Mouse (Mus musculus): ENCODE data around the gene Foxn3. TPM values are rescaled to one million over a fixed set of nuclear protein-coding genes. Genes with fewer than 3 reads are reported as not detected.

Gene Foxn3
- polyA plus RNA-seq, 1 experiment from 2014 or later: 81.4 TPM

GRCm38 (mm10) chr12:99334026-99334425 is 229.4 kb downstream of the Foxn3 start:
- WGBS: 54% methylated on average over 9 of the region's 9 CpGs
- peak; percentile 55 for DNase-seq
- no peak for ATAC-seq (ENCODE audit: low FRiP score, low TSS enrichment)
- no peaks in the 10 kb centered on the region for H3K36me3 ChIP-seq (ENCODE audit: control insufficient read depth, insufficient read depth, low read length)
- H3K27me3 ChIP-seq (ENCODE audit: control insufficient read depth, insufficient read depth, low read length): no peaks in the 10 kb centered on the region
- H3K9me3 ChIP-seq (ENCODE audit: control insufficient read depth, low read length): no peaks in the 10 kb centered on the region
- peaks cover 79% of the 10 kb centered on the region for H3K4me1 ChIP-seq (ENCODE audit: control insufficient read depth, insufficient read depth, low read length)
- peak overlapping the region; percentile 72 for H3K27ac ChIP-seq (replicated peaks; ENCODE audit: low read depth, low read length)
- no peak overlapping the region; the same call in 1 of the 2 replicates for H3K4me2 ChIP-seq (ENCODE audit: low read length)
- H3K9ac ChIP-seq (replicated peaks; ENCODE audit: low read length): no peak overlapping the region; the same call in 1 of the 2 replicates
- H3K4me3 ChIP-seq (replicated peaks; ENCODE audit: low read depth, low read length): no peak overlapping the region

DNA sequence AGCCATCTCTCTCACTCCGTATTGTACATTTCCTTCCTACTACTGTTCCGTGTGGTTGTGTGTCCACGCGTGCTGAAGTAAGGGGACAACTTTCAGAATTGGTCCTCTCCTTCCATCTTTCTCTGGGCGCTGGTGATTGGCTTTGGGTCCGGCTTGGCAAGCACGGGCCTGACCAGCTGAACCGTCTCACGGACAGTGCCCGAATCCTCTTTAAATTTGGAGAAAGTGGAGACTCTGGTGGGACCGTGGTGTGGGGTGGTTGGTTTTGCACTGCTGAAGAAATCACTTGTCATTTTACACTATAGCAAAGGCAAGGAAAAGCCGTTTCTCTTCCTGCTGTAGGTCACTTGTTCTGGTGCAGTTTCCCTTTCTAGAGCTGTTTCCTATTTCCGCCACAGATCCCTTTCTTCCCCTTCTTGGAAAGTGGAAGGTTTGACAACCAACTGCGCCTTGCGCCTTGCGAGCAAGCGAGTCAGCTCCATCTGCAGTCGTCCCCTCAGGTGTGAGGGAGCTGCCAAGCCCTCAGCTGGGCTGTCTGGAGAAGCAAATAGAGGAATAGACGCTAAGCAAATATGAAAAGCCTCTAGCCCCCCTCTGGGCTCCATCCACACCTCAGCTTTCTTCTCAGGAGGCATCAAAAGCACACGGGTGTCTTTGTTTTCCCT is 229.9 kb downstream of the Foxn3 start:
- H3K36me3 ChIP-seq (ENCODE audit: control insufficient read depth, insufficient read depth, low read length): no peaks in the 10 kb centered on the region
- DNase-seq: peak; percentile 45
- peak overlapping the region; percentile 72 for H3K27ac ChIP-seq (replicated peaks; ENCODE audit: low read depth, low read length)
- peaks cover 75% of the 10 kb centered on the region for H3K4me1 ChIP-seq (ENCODE audit: control insufficient read depth, insufficient read depth, low read length)
- H3K4me2 ChIP-seq (ENCODE audit: low read length): no peak overlapping the region; the same call in 1 of the 2 replicates
- no peak overlapping the region; the same call in 1 of the 2 replicates for H3K9ac ChIP-seq (replicated peaks; ENCODE audit: low read length)
- no peak overlapping the region for H3K4me3 ChIP-seq (replicated peaks; ENCODE audit: low read depth, low read length)
- ATAC-seq (ENCODE audit: low FRiP score, low TSS enrichment): no peak
- 81% methylated on average over 20 of the region's 20 CpGs for WGBS
- H3K9me3 ChIP-seq (ENCODE audit: control insufficient read depth, low read length): no peaks in the 10 kb centered on the region
- no peaks in the 10 kb centered on the region for H3K27me3 ChIP-seq (ENCODE audit: control insufficient read depth, insufficient read depth, low read length)

GRCm38 (mm10) chr12:99332144-99332807 is 231.1 kb downstream of the Foxn3 start:
- Histone ChIP-seq H3K9ac (replicated peaks; ENCODE audit: low read length) (no peak overlapping the region), H3K4me2 (ENCODE audit: low read length) (no peak overlapping the region), H3K4me1 (ENCODE audit: control insufficient read depth, insufficient read depth, low read length) (peaks cover 77% of the 10 kb centered on the region), H3K4me3 (replicated peaks; ENCODE audit: low read depth, low read length) (no peak overlapping the region), H3K36me3 (ENCODE audit: control insufficient read depth, insufficient read depth, low read length) (no peaks in the 10 kb centered on the region), H3K27ac (replicated peaks; ENCODE audit: low read depth, low read length) (no peak overlapping the region), H3K9me3 (ENCODE audit: control insufficient read depth, low read length) (no peaks in the 10 kb centered on the region), H3K27me3 (ENCODE audit: control insufficient read depth, insufficient read depth, low read length) (no peaks in the 10 kb centered on the region)
- ATAC-seq (ENCODE audit: low FRiP score, low TSS enrichment): no peak
- 70% methylated on average over 16 of the region's 16 CpGs for WGBS
- DNase-seq: no peak

DNA sequence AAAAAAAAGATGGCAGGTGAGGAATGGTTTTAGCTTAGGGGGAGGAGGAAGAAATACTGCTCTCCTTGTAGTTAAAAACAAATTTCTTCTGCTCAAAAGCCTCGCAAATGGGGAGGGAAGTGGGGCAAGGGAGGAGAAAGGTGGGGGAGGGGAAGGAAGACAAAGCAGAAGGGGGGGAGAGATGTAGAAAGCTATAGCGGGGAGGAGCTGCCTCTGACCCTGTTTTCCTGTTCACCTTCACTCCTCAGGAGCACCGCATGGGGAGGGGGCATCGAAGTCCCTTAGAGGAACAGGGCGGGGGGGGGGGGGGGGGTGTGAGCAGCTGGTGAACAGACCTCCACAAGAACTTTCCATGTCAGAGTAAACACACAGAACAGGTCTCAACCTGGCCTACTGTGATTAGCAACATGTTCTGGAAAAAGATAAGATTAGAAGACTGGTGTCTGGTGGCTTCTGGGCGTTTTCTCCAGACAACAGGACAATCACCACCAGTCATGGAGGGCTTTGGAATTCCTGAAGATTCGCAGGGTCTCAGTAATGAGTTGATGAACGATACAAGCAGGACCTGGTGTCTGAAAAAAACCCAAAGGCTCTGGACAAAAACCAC is 231.9 kb downstream of the Foxn3 start:
- WGBS: 48% methylated on average over 7 of the region's 8 CpGs
- peaks cover 72% of the 10 kb centered on the region for H3K4me1 ChIP-seq (ENCODE audit: control insufficient read depth, insufficient read depth, low read length)
- H3K4me3 ChIP-seq (replicated peaks; ENCODE audit: low read depth, low read length): no peak overlapping the region
- H3K4me2 ChIP-seq (ENCODE audit: low read length): no peak overlapping the region
- ATAC-seq (ENCODE audit: low FRiP score, low TSS enrichment) (no peak), DNase-seq (no peak)
- no peaks in the 10 kb centered on the region for H3K36me3 ChIP-seq (ENCODE audit: control insufficient read depth, insufficient read depth, low read length)
- no peak overlapping the region for H3K27ac ChIP-seq (replicated peaks; ENCODE audit: low read depth, low read length)
- no peaks in the 10 kb centered on the region for H3K27me3 ChIP-seq (ENCODE audit: control insufficient read depth, insufficient read depth, low read length)
- H3K9me3 ChIP-seq (ENCODE audit: control insufficient read depth, low read length): no peaks in the 10 kb centered on the region
- H3K9ac ChIP-seq (replicated peaks; ENCODE audit: low read length): no peak overlapping the region

- Histone ChIP-seq H3K36me3 (ENCODE audit: control insufficient read depth, insufficient read depth, low read length) (no peaks in the 10 kb centered on the region), H3K4me2 (ENCODE audit: low read length) (no peak overlapping the region), H3K4me3 (replicated peaks; ENCODE audit: low read depth, low read length) (no peak overlapping the region), H3K27me3 (ENCODE audit: control insufficient read depth, insufficient read depth, low read length) (no peaks in the 10 kb centered on the region), H3K9me3 (ENCODE audit: control insufficient read depth, low read length) (no peaks in the 10 kb centered on the region), H3K4me1 (ENCODE audit: control insufficient read depth, insufficient read depth, low read length) (peaks cover 71% of the 10 kb centered on the region), H3K27ac (replicated peaks; ENCODE audit: low read depth, low read length) (no peak overlapping the region; the same call in 1 of the 2 replicates), H3K9ac (replicated peaks; ENCODE audit: low read length) (no peak overlapping the region)
- DNase-seq: no peak
- ATAC-seq (ENCODE audit: low FRiP score, low TSS enrichment): no peak
- 70% methylated on average over 12 of the region's 12 CpGs for WGBS
Observed at GRCm38 (mm10) chr12:99330822-99331285, 232.5 kb downstream of the Foxn3 start.

- ATAC-seq (ENCODE audit: low FRiP score, low TSS enrichment): peak; percentile 70
- no peaks in the 10 kb centered on the region for H3K9me3 ChIP-seq (ENCODE audit: control insufficient read depth, low read length)
- WGBS: 3% methylated on average over 20 of the region's 20 CpGs
- H3K4me3 ChIP-seq (replicated peaks; ENCODE audit: low read depth, low read length): no peak overlapping the region
- peak overlapping the region; percentile 36 for H3K4me2 ChIP-seq (ENCODE audit: low read length)
- no peaks in the 10 kb centered on the region for H3K27me3 ChIP-seq (ENCODE audit: control insufficient read depth, insufficient read depth, low read length)
- H3K36me3 ChIP-seq (ENCODE audit: control insufficient read depth, insufficient read depth, low read length): no peaks in the 10 kb centered on the region
- peak; percentile 72 for DNase-seq
- H3K4me1 ChIP-seq (ENCODE audit: control insufficient read depth, insufficient read depth, low read length): peaks cover 63% of the 10 kb centered on the region
- no peak overlapping the region; the same call in 1 of the 2 replicates for H3K9ac ChIP-seq (replicated peaks; ENCODE audit: low read length)
- peak overlapping the region; percentile 80 for H3K27ac ChIP-seq (replicated peaks; ENCODE audit: low read depth, low read length)
Observed at GRCm38 (mm10) chr12:99329301-99330257, 233.8 kb downstream of the Foxn3 start.

- H3K36me3 ChIP-seq (ENCODE audit: control insufficient read depth, insufficient read depth, low read length): no peaks in the 10 kb centered on the region
- WGBS: 61% methylated on average over 8 of the region's 8 CpGs
- H3K4me1 ChIP-seq (ENCODE audit: control insufficient read depth, insufficient read depth, low read length): peaks cover 34% of the 10 kb centered on the region
- H3K4me3 ChIP-seq (replicated peaks; ENCODE audit: low read depth, low read length): no peak overlapping the region
- no peak overlapping the region for H3K9ac ChIP-seq (replicated peaks; ENCODE audit: low read length)
- DNase-seq (no peak), ATAC-seq (ENCODE audit: low FRiP score, low TSS enrichment) (no peak)
- H3K27ac ChIP-seq (replicated peaks; ENCODE audit: low read depth, low read length): no peak overlapping the region
- no peaks in the 10 kb centered on the region for H3K27me3 ChIP-seq (ENCODE audit: control insufficient read depth, insufficient read depth, low read length)
- no peak overlapping the region for H3K4me2 ChIP-seq (ENCODE audit: low read length)
- no peaks in the 10 kb centered on the region for H3K9me3 ChIP-seq (ENCODE audit: control insufficient read depth, low read length)
Observed at GRCm38 (mm10) chr12:99326157-99326556, 237.2 kb downstream of the Foxn3 start.

All from midbrain, embryonic 14.5 days (tissue).